Mouse (Mus musculus): ENCODE data around the gene Olfr555.
A peak's percentile ranks its signal among the peaks of the same experiment; 100 is the strongest.
"Not testable (repeated sequence)": the region's sequence is repeated elsewhere in the genome, so short reads cannot be mapped to it uniquely, and the experiment has no call there.

Olfr555 gene

GRCm38 (mm10) chr7:102658523-102658922 lies at the start of gene Olfr555:
TSS of gene Olfr555 (plus strand) at chr7:102658823.
- DNase-seq, result no peak

GRCm38 (mm10) chr7:102618118-102618517 lies 40.5 kb upstream of the Olfr555 start, which contains the start of gene Olfr553:
TSS of gene Olfr553 (minus strand) at chr7:102618218.
- DNase-seq, result no peak

- DNase-seq, result peak; percentile 50 to 52
Observed at GRCm38 (mm10) chr7:102619608-102620007, 39.0 kb upstream of the Olfr555 start.

DNA sequence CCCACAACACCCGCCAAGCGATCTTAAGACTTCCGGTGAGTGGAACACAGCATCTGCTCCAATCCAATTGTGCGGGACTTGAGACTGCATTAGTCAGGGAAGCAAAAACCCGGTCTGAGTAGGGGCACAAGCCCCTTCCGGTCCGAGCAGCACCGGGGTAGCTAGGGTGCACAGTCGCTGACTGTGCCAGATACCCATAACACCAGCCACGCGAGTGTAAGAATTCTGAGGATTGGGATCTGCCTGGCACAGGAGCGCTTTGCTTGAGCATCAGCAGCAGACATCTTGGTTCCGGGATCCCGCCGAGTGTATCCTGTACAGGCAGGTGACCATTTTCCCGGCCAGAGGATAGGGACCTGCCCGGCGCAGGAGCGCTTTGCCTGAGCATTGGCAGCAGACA lies 38.3 kb upstream of the Olfr555 start:
- not testable (repeated sequence) for DNase-seq

DNA sequence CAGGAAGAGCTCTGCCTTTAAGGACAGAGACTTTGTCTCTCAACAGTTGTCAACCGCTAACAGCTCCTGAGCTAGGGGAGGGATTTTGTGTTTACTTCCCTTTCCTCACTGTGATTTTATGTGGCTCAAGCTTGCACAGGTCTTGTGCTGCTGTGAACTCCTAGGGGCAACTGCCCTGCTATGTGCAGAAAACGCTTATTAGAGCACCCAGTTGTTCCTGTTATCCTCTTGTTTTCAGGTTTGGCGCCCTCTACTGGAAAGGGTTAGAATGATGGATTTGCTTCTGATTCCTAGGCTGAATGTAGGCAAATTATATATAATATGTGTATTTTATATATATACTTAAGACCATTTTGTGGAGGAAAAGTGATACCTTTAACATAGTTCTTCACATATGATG lies 22.0 kb upstream of the Olfr555 start:
- DNase-seq, result peak in 1 of 2 experiments; percentile 55

- DNase-seq, result no peak
Observed at GRCm38 (mm10) chr7:102638132-102638531, 20.5 kb upstream of the Olfr555 start, which contains the start of gene Olfr554. TSS of gene Olfr554 (plus strand) at chr7:102638432.

DNA sequence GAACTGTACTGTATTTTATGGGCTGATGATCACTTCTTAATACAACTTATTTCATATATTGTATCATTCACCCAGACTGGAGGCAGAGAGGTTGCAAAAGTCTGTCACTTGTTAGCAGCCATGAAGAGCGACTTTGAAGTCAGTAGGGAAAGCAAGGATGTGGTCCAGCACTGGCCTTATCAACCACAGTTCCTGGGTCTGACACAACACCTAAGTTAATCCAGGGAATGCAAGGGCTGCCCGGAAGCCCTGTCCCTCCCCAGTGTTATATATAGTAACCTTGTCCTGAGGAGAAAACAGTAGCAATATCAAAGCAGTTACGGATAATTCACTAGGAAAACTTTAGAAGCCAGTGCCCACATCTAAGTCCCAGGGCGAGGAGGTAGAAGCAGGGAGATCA lies 13.7 kb upstream of the Olfr555 start:
- DNase-seq, result not testable (repeated sequence)

DNA sequence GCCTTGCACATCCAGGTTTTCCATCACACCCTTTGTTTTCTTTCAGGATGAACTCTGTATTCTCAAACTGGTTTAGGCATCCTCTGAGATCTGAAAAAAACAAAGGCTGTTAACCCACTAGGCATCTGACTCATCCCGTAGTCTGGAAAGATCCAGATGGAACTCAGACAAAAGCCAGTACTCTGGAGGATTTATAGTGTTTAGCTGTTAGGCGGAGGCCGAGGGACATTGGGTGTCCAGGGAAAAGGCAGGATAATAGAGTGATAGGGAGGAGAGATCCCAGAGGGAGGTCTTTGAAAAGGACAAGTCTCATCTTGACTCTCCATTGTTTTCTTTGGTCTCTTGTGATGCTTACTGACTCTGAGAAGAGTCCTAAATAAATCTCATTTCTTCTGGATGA lies 6.0 kb downstream of the Olfr555 start, which contains the start of gene Olfr556:
Gene Olfr556, plus strand, starts transcription at position 301 of the 400 bp plus-strand sequence.
- no peak for DNase-seq

DNA sequence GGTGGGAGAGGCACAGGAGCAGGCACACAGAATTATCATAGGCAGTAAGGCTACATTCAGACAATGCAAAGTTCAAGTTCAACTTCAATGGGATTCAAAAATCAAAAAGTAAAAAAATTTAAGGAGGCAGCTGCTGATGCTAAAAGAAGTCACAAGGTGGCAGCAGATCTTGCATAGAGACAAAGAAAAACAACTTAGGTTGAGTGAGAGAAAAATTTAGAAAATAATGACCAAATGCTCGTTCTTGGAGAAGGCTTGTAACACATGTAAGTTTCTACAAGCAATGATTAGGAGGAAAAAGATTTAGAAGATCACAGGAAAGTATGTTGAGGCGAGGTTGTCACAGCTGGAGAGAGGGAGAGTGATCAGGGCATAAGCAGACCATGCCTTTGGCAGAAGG lies 6.8 kb downstream of the Olfr555 start:
- DNase-seq, result no peak

DNA sequence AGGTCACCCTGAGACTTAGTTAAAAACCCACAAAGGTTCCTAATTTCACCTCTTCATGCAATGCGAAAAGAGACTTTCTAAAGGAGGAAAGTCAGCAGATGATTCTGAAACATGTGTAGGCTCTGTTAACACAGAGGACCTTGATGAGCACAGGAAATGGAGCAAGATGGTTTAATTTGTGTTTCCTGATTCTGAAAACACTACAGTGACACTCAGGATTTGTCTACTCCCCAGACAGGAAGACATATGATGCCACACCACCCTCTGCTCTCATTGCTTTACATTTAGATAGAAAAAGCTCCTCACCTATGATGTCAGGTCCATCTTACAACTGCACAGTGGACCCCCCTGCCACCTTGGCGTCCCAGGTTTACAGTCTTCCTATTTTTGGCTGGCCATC lies 17.6 kb downstream of the Olfr555 start:
- no peak for DNase-seq

DNA sequence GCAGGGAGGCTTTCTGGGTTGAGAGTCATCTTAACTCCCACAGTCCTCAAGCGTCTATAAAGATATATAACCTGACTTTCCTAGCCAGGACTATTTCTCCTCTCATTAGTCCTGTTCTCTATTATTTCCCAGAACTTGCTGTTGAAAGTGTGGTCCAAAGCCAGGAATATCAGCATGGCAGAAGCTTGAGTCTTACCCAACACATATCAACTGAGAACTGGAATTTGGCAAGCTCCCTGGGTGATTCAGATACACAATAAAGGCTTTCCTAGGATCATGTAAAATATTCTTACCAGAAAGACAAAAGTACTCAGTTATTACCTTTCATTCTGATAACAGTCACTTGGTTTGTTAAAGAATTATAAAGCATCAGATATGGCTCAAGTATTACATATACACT lies 23.3 kb downstream of the Olfr555 start:
- no peak for DNase-seq

- peak; percentile 91 to 95 for DNase-seq
Observed at GRCm38 (mm10) chr7:102686944-102687501, 28.4 kb downstream of the Olfr555 start, which contains the start of gene Trim68. TSS of gene Trim68 (minus strand) at chr7:102687327.

- peak in 1 of 2 experiments; percentile 44 for DNase-seq
Observed at GRCm38 (mm10) chr7:102695358-102696125, 36.9 kb downstream of the Olfr555 start, which contains the start of gene Olfr557. TSS of gene Olfr557 (plus strand) at chr7:102695910.

DNA sequence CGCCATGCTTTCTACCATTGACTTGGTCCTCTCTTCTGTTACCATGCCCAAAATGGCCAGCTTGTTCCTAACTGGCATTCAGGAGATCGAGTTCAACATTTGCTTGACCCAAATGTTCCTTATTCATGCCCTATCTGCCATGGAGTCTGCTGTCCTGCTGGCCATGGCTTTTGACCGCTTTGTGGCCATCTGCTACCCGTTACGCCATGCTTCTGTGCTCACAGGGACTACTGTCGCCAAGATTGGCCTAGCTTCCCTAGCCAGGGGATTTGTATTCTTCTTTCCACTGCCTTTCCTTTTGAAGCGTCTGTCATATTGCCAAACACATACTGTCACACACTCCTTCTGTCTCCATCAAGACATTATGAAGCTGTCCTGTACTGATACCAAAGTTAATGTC lies 39.8 kb downstream of the Olfr555 start:
- DNase-seq, result no peak

GRCm38 (mm10) chr7:102701915-102702314 lies 43.3 kb downstream of the Olfr555 start, which contains the start of gene Olfr558:
TSS of gene Olfr558 (plus strand) at chr7:102702215.
- DNase-seq, result no peak
